Comparison of ENCODE assay signal across 22 mouse cellular contexts in genomic region chr5:81094618-81095017, GRCm38 (mm10).
DNase-seq lines count a peak whose midpoint lies in the region; ATAC-seq and TF ChIP-seq lines count a peak whose summit lies in the region.
"Had no signal": no experiment of that assay in that cellular context is flagged by ENCODE, and none has a peak within 500 bp of the region (broad histone marks: within the 10 kb centered on the region; RNA-seq: fewer than 3 reads in every experiment).

No protein-coding gene starts in this region.

- WGBS in heart, embryonic 10.5 days, result 88% methylated on average over 3 of the region's 3 CpGs
- WGBS in embryonic facial prominence, embryonic 10.5 days, result 59% methylated on average over 3 of the region's 3 CpGs
- WGBS in limb, embryonic 11.5 days, result 17% methylated on average over 3 of the region's 3 CpGs

- peak; percentile 19 to 33 for DNase-seq in heart, adult 18-20 months
- no peak for DNase-seq in heart, embryonic 10.5 days (ENCODE audit: low spot score)
- DNase-seq in embryonic facial prominence, embryonic 10.5 days (ENCODE audit: low spot score), result peak; percentile 9
- peak; percentile 52 for DNase-seq in limb, embryonic 11.5 days (ENCODE audit: low spot score)
- no peak for DNase-seq in left cerebral cortex, adult 9 months (ENCODE audit: low spot score in 2 of 2)
- DNase-seq in gastrocnemius, postnatal 14 days, result no peak
- DNase-seq: cerebellum, postnatal 14 days; gastrocnemius, adult 2 months; heart, adult 2 months; heart, postnatal 14 days; kidney, adult 8-10 months; kidney, postnatal 25 days; lung, postnatal 10 days; retina, postnatal 1 day; thymus, postnatal 25 days had no signal

- H3K79me2 ChIP-seq in C2C12 (ENCODE audit: control insufficient read depth, insufficient read depth), result peaks cover 46% of the 10 kb centered on the region

- H3K27me3 ChIP-seq in heart, embryonic 10.5 days (ENCODE audit: insufficient read depth, poor library complexity, severe bottlenecking), result no peaks in the 10 kb centered on the region
- H3K27me3 ChIP-seq in C2C12 (ENCODE audit: control insufficient read depth, insufficient read depth, insufficient read length), result no peaks in the 10 kb centered on the region
- no peaks in the 10 kb centered on the region for H3K27me3 ChIP-seq in embryonic facial prominence, embryonic 10.5 days (replicated peaks; ENCODE audit: low read depth, poor library complexity, severe bottlenecking)
- H3K27me3 ChIP-seq in limb, embryonic 11.5 days (ENCODE audit: control insufficient read depth, insufficient read depth, low read length), result no peaks in the 10 kb centered on the region
- H3K27me3 ChIP-seq: hindbrain, embryonic 15.5 days; liver, embryonic 12.5 days had no signal

- peak; percentile 87; the same call in 1 of the 2 replicates for ATAC-seq in limb, embryonic 11.5 days (ENCODE audit: insufficient number of reproducible peaks, low FRiP score, low TSS enrichment, low read depth)
- ATAC-seq in megakaryocyte progenitor cell, adult 5-6 weeks (replicated peaks; ENCODE audit: poor library complexity), result no peak
- ATAC-seq: forebrain, embryonic 16.5 days; liver, embryonic 12.5 days had no signal

- H3K4me3 ChIP-seq in heart, embryonic 10.5 days, result no peak overlapping the region
- H3K4me3 ChIP-seq in C2C12 (ENCODE audit: insufficient read depth, poor library complexity, severe bottlenecking), result no peak overlapping the region
- H3K4me3 ChIP-seq in embryonic facial prominence, embryonic 10.5 days, result no peak overlapping the region
- no peak overlapping the region for H3K4me3 ChIP-seq in limb, embryonic 11.5 days (ENCODE audit: low read depth, low read length)
- H3K4me3 ChIP-seq: gastrocnemius, adult 2 months; heart, adult 2 months; hindbrain, embryonic 15.5 days; left cerebral cortex, adult 2 months; liver, embryonic 12.5 days had no signal

- intact Hi-C loops in gastrocnemius, postnatal 14 days (cut with DNase I; ENCODE audit: low total_unique reads), result no loop called here

- no peak overlapping the region for H3K4me2 ChIP-seq in limb, embryonic 11.5 days (ENCODE audit: low read depth, severe bottlenecking)
- H3K4me2 ChIP-seq: hindbrain, embryonic 15.5 days; liver, embryonic 12.5 days; midbrain, embryonic 11.5 days had no signal

- no peak overlapping the region for H3ac ChIP-seq in C2C12 (ENCODE audit: control insufficient read depth, insufficient read length, low read depth)

- H3K9ac ChIP-seq in limb, embryonic 11.5 days (ENCODE audit: low read length), result no peak overlapping the region
- H3K9ac ChIP-seq: hindbrain, embryonic 15.5 days; liver, embryonic 12.5 days had no signal

- H3K4me1 ChIP-seq in heart, embryonic 10.5 days, result no peaks in the 10 kb centered on the region
- peaks cover 7% of the 10 kb centered on the region; the same call in 1 of the 2 replicates for H3K4me1 ChIP-seq in embryonic facial prominence, embryonic 10.5 days
- H3K4me1 ChIP-seq in limb, embryonic 11.5 days (ENCODE audit: control insufficient read depth, insufficient read depth, low read length), result 0 out of 2 replicates have a peak, but pooled peaks cover 2% of the 10 kb centered on the region
- H3K4me1 ChIP-seq: liver, embryonic 12.5 days had no signal

- H3K36me3 ChIP-seq in heart, embryonic 10.5 days, result no peaks in the 10 kb centered on the region
- H3K36me3 ChIP-seq in C2C12 (ENCODE audit: control insufficient read depth, insufficient read depth), result peaks cover 4% of the 10 kb centered on the region
- H3K36me3 ChIP-seq in embryonic facial prominence, embryonic 10.5 days (replicated peaks), result no peaks in the 10 kb centered on the region
- no peaks in the 10 kb centered on the region for H3K36me3 ChIP-seq in limb, embryonic 11.5 days (ENCODE audit: control insufficient read depth, insufficient read depth, low read length)
- H3K36me3 ChIP-seq: hindbrain, embryonic 15.5 days; liver, embryonic 12.5 days had no signal

- H3K9me3 ChIP-seq in heart, embryonic 10.5 days, result no peaks in the 10 kb centered on the region
- no peaks in the 10 kb centered on the region for H3K9me3 ChIP-seq in embryonic facial prominence, embryonic 10.5 days
- H3K9me3 ChIP-seq in limb, embryonic 11.5 days (ENCODE audit: control insufficient read depth, low read length), result no peaks in the 10 kb centered on the region
- H3K9me3 ChIP-seq: hindbrain, embryonic 15.5 days; liver, embryonic 12.5 days had no signal

- H3K27ac ChIP-seq in heart, embryonic 10.5 days, result no peak overlapping the region
- H3K27ac ChIP-seq in embryonic facial prominence, embryonic 10.5 days (replicated peaks), result no peak overlapping the region
- H3K27ac ChIP-seq in limb, embryonic 11.5 days (replicated peaks; ENCODE audit: low read depth, low read length), result no peak overlapping the region
- H3K27ac ChIP-seq: gastrocnemius, adult 2 months; heart, adult 2 months; hindbrain, embryonic 15.5 days; left cerebral cortex, adult 2 months; liver, embryonic 12.5 days had no signal

- TF ChIP-seq CTCF in C2C12 (IDR thresholded peaks at IDR 0.05; ENCODE audit: control insufficient read depth, insufficient read depth, insufficient read length), result no peak

- peaks cover 2% of the 10 kb centered on the region for H3K79me3 ChIP-seq in C2C12 (ENCODE audit: low read depth)

TF ChIP-seq in C2C12, 6 proteins besides CTCF, POLR2A, EP300 and RAD21:
- TF ChIP-seq MYOG (IDR thresholded peaks at IDR 0.05; ENCODE audit: control insufficient read depth, extremely low read depth, insufficient read length) (no peak), CEBPB (IDR thresholded peaks at IDR 0.05; ENCODE audit: low read depth) (peak; percentile 57)

Comparison
In these comparisons a context has a peak if more than half of its experiments do, and no peak if none do; other contexts are left out.
1. DNase-seq: peak in heart, adult 18-20 months (2 of 2), embryonic facial prominence, embryonic 10.5 days (single experiment) and limb, embryonic 11.5 days (single experiment); none in heart, embryonic 10.5 days (single experiment), left cerebral cortex, adult 9 months (0 of 2) and gastrocnemius, postnatal 14 days (single experiment).